Comparison of ENCODE assay signal across 12 mouse cellular contexts in the genomic region with DNA sequence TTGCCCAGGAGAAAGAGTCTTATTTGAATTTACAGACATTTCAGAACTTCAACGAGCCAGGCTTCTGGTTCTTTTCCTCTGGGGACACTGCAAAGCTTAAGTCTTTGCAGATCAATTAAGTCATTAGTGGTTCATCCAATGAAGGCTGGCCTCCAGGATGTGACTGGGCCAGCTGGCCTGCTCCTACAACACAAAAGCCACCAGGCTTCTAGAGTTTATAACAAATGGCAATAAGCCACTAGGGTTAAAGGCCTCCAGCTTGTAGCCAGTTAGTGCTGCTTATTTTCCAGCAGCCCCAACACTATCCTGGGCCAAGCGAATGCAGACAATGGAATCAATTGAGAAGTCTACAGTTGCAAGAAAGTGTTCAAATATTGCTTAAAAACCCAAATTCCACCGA.
DNase-seq lines count a peak whose midpoint lies in the region; ATAC-seq lines count a peak whose summit lies in the region.
"Had no signal": no experiment of that assay in that cellular context is flagged by ENCODE, and none has a peak within 500 bp of the region (broad histone marks: within the 10 kb centered on the region; RNA-seq: fewer than 3 reads in every experiment).

No protein-coding gene starts in this region.

- DNase-seq in cerebellum, adult 11 months: peak; percentile 15
- DNase-seq in cerebellum, postnatal 4 days (ENCODE audit: low spot score in 2 of 2): no peak
- DNase-seq in lung, postnatal 14 days: peak; percentile 0
- no peak for DNase-seq in lung, adult 18-20 months
- DNase-seq in embryo, embryonic 10 days (ENCODE audit: low spot score): peak; percentile 44
- peak; percentile 24 for DNase-seq in midbrain, embryonic 14.5 days
- DNase-seq in neural tube, embryonic 10.5 days (ENCODE audit: extremely low spot score, low spot score): no peak
- no peak for DNase-seq in left cerebral cortex, adult 8-10 months (ENCODE audit: low spot score in 2 of 2)
- DNase-seq: B cell, adult 2 months; right cerebral cortex, postnatal 25 days had no signal

- H3K27ac ChIP-seq in midbrain, embryonic 14.5 days (replicated peaks; ENCODE audit: low read depth, low read length): no peak overlapping the region
- H3K27ac ChIP-seq: liver, embryonic 14.5 days had no signal

- no peaks in the 10 kb centered on the region for H3K36me3 ChIP-seq in midbrain, embryonic 14.5 days (ENCODE audit: control insufficient read depth, insufficient read depth, low read length)

- no peaks in the 10 kb centered on the region for H3K27me3 ChIP-seq in midbrain, embryonic 14.5 days (ENCODE audit: control insufficient read depth, insufficient read depth, low read length)

- H3K4me2 ChIP-seq in midbrain, embryonic 14.5 days (ENCODE audit: low read length): no peak overlapping the region

- ATAC-seq in midbrain, embryonic 14.5 days (ENCODE audit: low FRiP score, low TSS enrichment): no peak

- no peak overlapping the region for H3K4me3 ChIP-seq in midbrain, embryonic 14.5 days (replicated peaks; ENCODE audit: low read depth, low read length)
- H3K4me3 ChIP-seq: myocyte had no signal

- H3K9ac ChIP-seq in midbrain, embryonic 14.5 days (replicated peaks; ENCODE audit: low read length): no peak overlapping the region
- H3K9ac ChIP-seq: liver, embryonic 14.5 days had no signal

- WGBS in midbrain, embryonic 14.5 days: 53% methylated on average over 3 of the region's 3 CpGs

- H3K9me3 ChIP-seq in midbrain, embryonic 14.5 days (ENCODE audit: control insufficient read depth, low read length): no peaks in the 10 kb centered on the region

- H3K4me1 ChIP-seq in midbrain, embryonic 14.5 days (ENCODE audit: control insufficient read depth, insufficient read depth, low read length): no peaks in the 10 kb centered on the region

Comparison
In these comparisons a context has a peak if more than half of its experiments do, and no peak if none do; other contexts are left out.
1. DNase-seq: peak in cerebellum, adult 11 months (single experiment), lung, postnatal 14 days (single experiment), embryo, embryonic 10 days (single experiment) and midbrain, embryonic 14.5 days (single experiment); none in cerebellum, postnatal 4 days (0 of 2), lung, adult 18-20 months (0 of 2), neural tube, embryonic 10.5 days (single experiment) and left cerebral cortex, adult 8-10 months (0 of 2).